Mouse (Mus musculus): ENCODE measurements around the gene Pde1c. TPM values are rescaled to one million over a fixed set of nuclear protein-coding genes. Genes with fewer than 3 reads are reported as not detected.

Gene Pde1c
- 0.26 and 0.64 TPM in 2 replicates for polyA plus RNA-seq (2012; rRNA removed; ENCODE audit: low replicate concordance)

GRCm38 (mm10) chr6:56568470-56569372 is at the start of gene Pde1c:
Gene Pde1c, minus strand, starts transcription at chr6:56569103.

Other genes with a start within 250 kb of the Pde1c start
- 0.50 and 0.67 TPM in 2 replicates for gene Lsm5, start 135.6 kb upstream of the Pde1c start, polyA plus RNA-seq (2012; rRNA removed; ENCODE audit: low replicate concordance)
- 3.1 and 5.1 TPM in 2 replicates for gene Avl9, start 145.8 kb upstream of the Pde1c start, polyA plus RNA-seq (2012; rRNA removed; ENCODE audit: low replicate concordance)
- 1.7 TPM in 2 replicates for gene Kbtbd2, start 228.7 kb upstream of the Pde1c start, polyA plus RNA-seq (2012; rRNA removed; ENCODE audit: low replicate concordance)

Data from duodenum, adult 2 months (tissue).